Comparison of ENCODE assay signal across 18 mouse cellular contexts in genomic region chr10:116407684-116408359, GRCm38 (mm10).
DNase-seq lines count a peak whose midpoint lies in the region; ATAC-seq lines count a peak whose summit lies in the region.
"Had no signal": no experiment of that assay in that cellular context is flagged by ENCODE, and none has a peak within 500 bp of the region (broad histone marks: within the 10 kb centered on the region; RNA-seq: fewer than 3 reads in every experiment).

No protein-coding gene starts in this region.

- H3K36me3 ChIP-seq in heart, embryonic 12.5 days, result no peaks in the 10 kb centered on the region
- no peaks in the 10 kb centered on the region for H3K36me3 ChIP-seq in limb, embryonic 13.5 days
- no peaks in the 10 kb centered on the region for H3K36me3 ChIP-seq in limb, embryonic 10.5 days
- H3K36me3 ChIP-seq in neural tube, embryonic 15.5 days, result no peaks in the 10 kb centered on the region
- H3K36me3 ChIP-seq: limb, embryonic 15.5 days; neural tube, embryonic 12.5 days had no signal

- no peak overlapping the region for H3K27ac ChIP-seq in heart, embryonic 12.5 days (ENCODE audit: poor library complexity, severe bottlenecking)
- H3K27ac ChIP-seq in limb, embryonic 13.5 days, result no peak overlapping the region
- no peak overlapping the region for H3K27ac ChIP-seq in limb, embryonic 10.5 days
- H3K27ac ChIP-seq in neural tube, embryonic 15.5 days (replicated peaks), result no peak overlapping the region
- H3K27ac ChIP-seq: limb, embryonic 15.5 days; neural tube, embryonic 12.5 days had no signal

- H3K9me3 ChIP-seq in heart, embryonic 12.5 days (replicated peaks), result no peaks in the 10 kb centered on the region
- no peaks in the 10 kb centered on the region for H3K9me3 ChIP-seq in limb, embryonic 13.5 days
- no peaks in the 10 kb centered on the region for H3K9me3 ChIP-seq in limb, embryonic 10.5 days (replicated peaks)
- H3K9me3 ChIP-seq in neural tube, embryonic 15.5 days (replicated peaks), result no peaks in the 10 kb centered on the region
- H3K9me3 ChIP-seq: limb, embryonic 15.5 days; neural tube, embryonic 12.5 days had no signal

- peaks cover 14% of the 10 kb centered on the region for H3K4me1 ChIP-seq in heart, embryonic 12.5 days (replicated peaks)
- peaks cover 10% of the 10 kb centered on the region for H3K4me1 ChIP-seq in limb, embryonic 13.5 days
- H3K4me1 ChIP-seq in limb, embryonic 10.5 days, result peaks cover 22% of the 10 kb centered on the region
- H3K4me1 ChIP-seq in neural tube, embryonic 15.5 days, result 0 out of 2 replicates have a peak, but pooled peaks cover 5% of the 10 kb centered on the region
- H3K4me1 ChIP-seq: neural tube, embryonic 12.5 days had no signal

- no peak overlapping the region for H3K9ac ChIP-seq in heart, embryonic 12.5 days
- H3K9ac ChIP-seq in limb, embryonic 13.5 days, result 0 out of 2 replicates have a peak overlapping the region, but pooled peaks have one; percentile 13
- no peak overlapping the region for H3K9ac ChIP-seq in neural tube, embryonic 15.5 days (replicated peaks)
- H3K9ac ChIP-seq: limb, embryonic 15.5 days; neural tube, embryonic 12.5 days had no signal

- no peak overlapping the region for H3K4me3 ChIP-seq in heart, embryonic 12.5 days
- H3K4me3 ChIP-seq in limb, embryonic 13.5 days, result no peak overlapping the region
- no peak overlapping the region for H3K4me3 ChIP-seq in limb, embryonic 10.5 days
- H3K4me3 ChIP-seq in neural tube, embryonic 15.5 days (replicated peaks), result no peak overlapping the region
- H3K4me3 ChIP-seq: erythroblast, embryonic 14.5 days; limb, embryonic 15.5 days; neural tube, embryonic 12.5 days had no signal

- 0 out of 2 replicates have a peak, but pooled peaks have one; percentile 32 for ATAC-seq in cerebellum, adult (ENCODE audit: insufficient number of reproducible peaks, low FRiP score, low TSS enrichment)
- ATAC-seq in heart, embryonic 12.5 days (ENCODE audit: insufficient number of reproducible peaks, low FRiP score), result no peak
- no peak for ATAC-seq in limb, embryonic 13.5 days (ENCODE audit: low FRiP score, low read depth)
- ATAC-seq in neural tube, embryonic 15.5 days (ENCODE audit: low FRiP score), result no peak

- 37% methylated on average over 19 of the region's 19 CpGs for WGBS in heart, embryonic 12.5 days
- WGBS in limb, embryonic 13.5 days, result 35% methylated on average over 19 of the region's 19 CpGs
- WGBS in limb, embryonic 10.5 days, result 55% methylated on average over 19 of the region's 19 CpGs
- 46% methylated on average over 19 of the region's 19 CpGs for WGBS in neural tube, embryonic 15.5 days

- H3K27me3 ChIP-seq in heart, embryonic 12.5 days (replicated peaks), result no peaks in the 10 kb centered on the region
- H3K27me3 ChIP-seq in limb, embryonic 13.5 days, result 0 out of 2 replicates have a peak, but pooled peaks cover 3% of the 10 kb centered on the region
- H3K27me3 ChIP-seq in limb, embryonic 10.5 days (ENCODE audit: low read depth, poor library complexity, severe bottlenecking), result no peaks in the 10 kb centered on the region
- no peaks in the 10 kb centered on the region for H3K27me3 ChIP-seq in neural tube, embryonic 15.5 days (replicated peaks)
- H3K27me3 ChIP-seq: CH12.LX; limb, embryonic 15.5 days; neural tube, embryonic 12.5 days had no signal

- peak overlapping the region; percentile 8; the same call in 1 of the 2 replicates for H3K4me2 ChIP-seq in heart, embryonic 12.5 days
- peak overlapping the region; percentile 34 for H3K4me2 ChIP-seq in limb, embryonic 13.5 days (replicated peaks)
- peak overlapping the region; percentile 25 for H3K4me2 ChIP-seq in neural tube, embryonic 15.5 days
- H3K4me2 ChIP-seq: limb, embryonic 15.5 days; neural tube, embryonic 12.5 days had no signal

- DNase-seq in cerebellum, adult 18-20 months, result no peak
- DNase-seq in heart, postnatal 10 days, result no peak
- no peak for DNase-seq in limb, embryonic 10.5 days (ENCODE audit: low spot score)
- DNase-seq in B cell, adult 2 months, result no peak
- DNase-seq: adrenal gland, postnatal 14 days; kidney, adult 2 months; kidney, postnatal 14 days; layer of hippocampus, adult 9-11 months; lung, postnatal 10 days; thymus, postnatal 36 days had no signal

- intact Hi-C loops in heart, postnatal 10 days (cut with DNase I), result no loop called here
